19 mouse cellular contexts compared by ENCODE assay signal in the genomic region with DNA sequence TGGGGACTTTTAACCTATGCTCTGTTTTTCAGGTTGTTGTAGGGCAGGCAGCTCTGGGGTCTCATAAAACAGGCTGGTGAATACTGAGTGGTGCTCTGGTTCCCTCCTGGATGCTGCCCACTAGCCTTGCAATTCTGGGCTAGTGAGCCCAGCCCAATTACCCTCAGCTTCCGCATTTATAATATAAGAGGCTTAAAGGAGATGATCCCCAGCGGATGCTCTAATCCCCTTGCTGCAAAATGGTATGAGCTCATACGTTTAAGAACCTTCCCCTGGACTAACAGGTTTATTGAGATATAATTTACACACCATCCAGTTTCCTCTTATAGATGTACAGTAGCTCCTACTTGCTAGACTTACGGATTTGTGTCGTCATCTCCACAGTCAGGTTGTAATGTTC.
"Had no signal": no experiment of that assay in that cellular context is flagged by ENCODE, and none has a peak within 500 bp of the region (broad histone marks: within the 10 kb centered on the region; RNA-seq: fewer than 3 reads in every experiment).

No protein-coding gene starts in this region.

- H3K9ac ChIP-seq: liver, embryonic 13.5 days; liver, embryonic 15.5 days; liver, postnatal 0 days; lung, embryonic 15.5 days; midbrain, embryonic 12.5 days; neural tube, embryonic 12.5 days had no signal

- H3K9me3 ChIP-seq: liver, embryonic 13.5 days; liver, embryonic 15.5 days; lung, embryonic 15.5 days; megakaryocyte, embryonic 14.5 days; midbrain, embryonic 12.5 days; neural tube, embryonic 12.5 days had no signal

- DNase-seq: liver; liver, embryonic 13.5 days; liver, postnatal 0 days; lung, adult 2 months; lung, postnatal 14 days; lung, postnatal 36 days; right cerebral cortex, postnatal 14 days; thymus, adult 18-20 months; thymus, postnatal 14 days; thymus, postnatal 36 days had no signal

- H3K4me1 ChIP-seq: lung, embryonic 15.5 days; midbrain, embryonic 12.5 days; neural tube, embryonic 12.5 days had no signal

- H3K27me3 ChIP-seq: liver, embryonic 13.5 days; liver, embryonic 15.5 days; lung, embryonic 15.5 days; megakaryocyte, embryonic 14.5 days; midbrain, embryonic 12.5 days; neural tube, embryonic 12.5 days had no signal

- H3K27ac ChIP-seq: liver, embryonic 13.5 days; liver, embryonic 15.5 days; lung, embryonic 15.5 days; macrophage; midbrain, embryonic 12.5 days; neural tube, embryonic 12.5 days had no signal

- H3K4me2 ChIP-seq: liver, embryonic 11.5 days; liver, embryonic 13.5 days; liver, embryonic 15.5 days; lung, embryonic 15.5 days; midbrain, embryonic 12.5 days; neural tube, embryonic 12.5 days had no signal

- ATAC-seq: liver, postnatal 0 days; lung, postnatal 0 days; midbrain, embryonic 16.5 days had no signal

- H3K4me3 ChIP-seq: liver, embryonic 13.5 days; liver, embryonic 15.5 days; lung, embryonic 15.5 days; megakaryocyte, embryonic 14.5 days; midbrain, embryonic 12.5 days; neural tube, embryonic 12.5 days had no signal
